Mouse (Mus musculus): Measurements from ENCODE around the gene Trp53bp2. TPM values are rescaled to one million over a fixed set of nuclear protein-coding genes. Genes with fewer than 3 reads are reported as not detected.

The Trp53bp2 gene
- polyA plus RNA-seq, 1 experiment = 8.9 TPM

- TF ChIP-seq POLR2A (IDR thresholded peaks at IDR 0.05; ENCODE audit: low read depth, low read length) (no peak), CTCF (IDR thresholded peaks at IDR 0.05; ENCODE audit: extremely low read depth, insufficient read depth, insufficient read length, insufficient replicate concordance) (no peak)
- Histone ChIP-seq H3K4me1 (ENCODE audit: control insufficient read depth, insufficient read depth, insufficient read length) (peaks cover 5% of the 10 kb centered on the region; the same call in 1 of the 2 replicates), H3K27ac (ENCODE audit: insufficient read depth, low read length) (no peak overlapping the region), H3K4me3 (ENCODE audit: extremely low read depth, insufficient read depth, insufficient read length) (no peak overlapping the region), H3K27me3 (ENCODE audit: control insufficient read depth, insufficient read depth, low read length) (no peaks in the 10 kb centered on the region), H3K36me3 (ENCODE audit: control insufficient read depth, insufficient read depth, low read length) (peaks cover 10% of the 10 kb centered on the region)
- no peak for DNase-seq (ENCODE audit: low read depth in 1 of 2, low spot score in 2 of 2)
- 84% methylated on average over 8 of the region's 8 CpGs for WGBS
Observed at GRCm38 (mm10) chr1:182511778-182512177, 102.8 kb downstream of the Trp53bp2 start.

Other genes starting within 250 kb of the Trp53bp2 start
- not detected in 2 replicates for gene Vmn1r1, start 244.7 kb upstream of the Trp53bp2 start, polyA plus RNA-seq (2012; rRNA removed)
- gene Degs1, start 126.4 kb upstream of the Trp53bp2 start, polyA plus RNA-seq (2012; rRNA removed) = 29.1 and 34.6 TPM in 2 replicates
- gene Fbxo28, start 67.5 kb upstream of the Trp53bp2 start, polyA plus RNA-seq (2012; rRNA removed) = 7.3 and 10.4 TPM in 2 replicates
- gene Capn2, start 108.4 kb downstream of the Trp53bp2 start, polyA plus RNA-seq (2012; rRNA removed) = 11.7 and 14.0 TPM in 2 replicates
- gene Capn8, start 155.8 kb downstream of the Trp53bp2 start, polyA plus RNA-seq (2012; rRNA removed) = not detected in 2 replicates

All from spleen, adult 2 months (tissue).